Mouse (Mus musculus): ENCODE measurements around the gene Mbtps1. TPM values are rescaled to one million over a fixed set of nuclear protein-coding genes. Genes with fewer than 3 reads are reported as not detected.

The Mbtps1 gene
- polyA plus RNA-seq, 1 experiment from 2014 or later = 139 TPM

GRCm38 (mm10) chr8:119484145-119484896 is 74.2 kb downstream of the Mbtps1 start:
- ATAC-seq (ENCODE audit: low FRiP score, low read depth) = no peak

GRCm38 (mm10) chr8:119478684-119479083 is 79.9 kb downstream of the Mbtps1 start:
- ATAC-seq (ENCODE audit: low FRiP score, low read depth) = no peak

More at GRCm38 (mm10) chr8:119484145-119484896, 74.2 kb downstream of the Mbtps1 start:
- Histone ChIP-seq H3K27me3 (0 out of 2 replicates have a peak, but pooled peaks cover 3% of the 10 kb centered on the region), H3K9ac (no peak overlapping the region), H3K4me3 (no peak overlapping the region), H3K4me2 (replicated peaks) (no peak overlapping the region), H3K27ac (no peak overlapping the region), H3K4me1 (no peaks in the 10 kb centered on the region), H3K9me3 (no peaks in the 10 kb centered on the region), H3K36me3 (no peaks in the 10 kb centered on the region)
- WGBS = 78% methylated on average over 11 of the region's 11 CpGs

GRCm38 (mm10) chr8:119468091-119468490 is 90.4 kb downstream of the Mbtps1 start:
- Histone ChIP-seq H3K9me3 (no peaks in the 10 kb centered on the region), H3K36me3 (no peaks in the 10 kb centered on the region), H3K4me2 (replicated peaks) (no peak overlapping the region), H3K4me1 (peaks cover 16% of the 10 kb centered on the region), H3K27me3 (peaks cover 35% of the 10 kb centered on the region), H3K4me3 (no peak overlapping the region), H3K27ac (no peak overlapping the region), H3K9ac (no peak overlapping the region)
- no peak for ATAC-seq (ENCODE audit: low FRiP score, low read depth)
- 88% methylated on average over 8 of the region's 8 CpGs for WGBS

More at GRCm38 (mm10) chr8:119478684-119479083, 79.9 kb downstream of the Mbtps1 start:
- Histone ChIP-seq H3K4me2 (replicated peaks) (no peak overlapping the region), H3K36me3 (no peaks in the 10 kb centered on the region), H3K9me3 (no peaks in the 10 kb centered on the region), H3K27me3 (0 out of 2 replicates have a peak, but pooled peaks cover 3% of the 10 kb centered on the region), H3K9ac (no peak overlapping the region), H3K27ac (no peak overlapping the region), H3K4me3 (no peak overlapping the region), H3K4me1 (no peaks in the 10 kb centered on the region)
- 14% methylated on average over 5 of the region's 5 CpGs for WGBS

- H3K9ac ChIP-seq = peak overlapping the region; percentile 35; the same call in 1 of the 2 replicates
- H3K27ac ChIP-seq = no peak overlapping the region
- ATAC-seq (ENCODE audit: low FRiP score, low read depth) = no peak
- H3K4me1 ChIP-seq = peaks cover 16% of the 10 kb centered on the region
- H3K9me3 ChIP-seq = no peaks in the 10 kb centered on the region
- H3K4me2 ChIP-seq (replicated peaks) = no peak overlapping the region
- no peak overlapping the region for H3K4me3 ChIP-seq
- WGBS = 72% methylated on average over 10 of the region's 10 CpGs
- H3K36me3 ChIP-seq = no peaks in the 10 kb centered on the region
- peaks cover 35% of the 10 kb centered on the region for H3K27me3 ChIP-seq
Observed at GRCm38 (mm10) chr8:119466794-119467193, 91.7 kb downstream of the Mbtps1 start.

- Histone ChIP-seq H3K36me3 (no peaks in the 10 kb centered on the region), H3K4me1 (peaks cover 16% of the 10 kb centered on the region), H3K9ac (no peak overlapping the region), H3K4me3 (peak overlapping the region; percentile 7; the same call in 1 of the 2 replicates), H3K4me2 (replicated peaks) (peak overlapping the region; percentile 51), H3K27me3 (peaks cover 35% of the 10 kb centered on the region), H3K9me3 (no peaks in the 10 kb centered on the region), H3K27ac (no peak overlapping the region)
- 0 out of 2 replicates have a peak, but pooled peaks have one; percentile 20 for ATAC-seq (ENCODE audit: low FRiP score, low read depth)
- under 1% methylated on average over 18 of the region's 18 CpGs for WGBS
Observed at GRCm38 (mm10) chr8:119466105-119466504, 92.4 kb downstream of the Mbtps1 start.

- H3K36me3 ChIP-seq = no peaks in the 10 kb centered on the region
- no peaks in the 10 kb centered on the region for H3K9me3 ChIP-seq
Observed at GRCm38 (mm10) chr8:119463709-119464108, 94.8 kb downstream of the Mbtps1 start.

GRCm38 (mm10) chr8:119461356-119461755 is 97.2 kb downstream of the Mbtps1 start:
- 58% methylated on average over 9 of the region's 9 CpGs for WGBS
- Histone ChIP-seq H3K4me3 (no peak overlapping the region), H3K9ac (no peak overlapping the region), H3K4me2 (replicated peaks) (no peak overlapping the region), H3K27ac (no peak overlapping the region), H3K4me1 (peaks cover 11% of the 10 kb centered on the region), H3K27me3 (peaks cover 26% of the 10 kb centered on the region), H3K9me3 (no peaks in the 10 kb centered on the region), H3K36me3 (no peaks in the 10 kb centered on the region)
- no peak for ATAC-seq (ENCODE audit: low FRiP score, low read depth)

More at GRCm38 (mm10) chr8:119463709-119464108, 94.8 kb downstream of the Mbtps1 start:
- 67% methylated on average over 7 of the region's 7 CpGs for WGBS
- Histone ChIP-seq H3K27ac (no peak overlapping the region), H3K4me1 (peaks cover 16% of the 10 kb centered on the region), H3K4me2 (replicated peaks) (no peak overlapping the region), H3K4me3 (no peak overlapping the region), H3K27me3 (peaks cover 35% of the 10 kb centered on the region), H3K9ac (no peak overlapping the region)
- no peak for ATAC-seq (ENCODE audit: low FRiP score, low read depth)

- Histone ChIP-seq H3K36me3 (no peaks in the 10 kb centered on the region), H3K27ac (no peak overlapping the region), H3K4me2 (replicated peaks) (no peak overlapping the region), H3K9me3 (no peaks in the 10 kb centered on the region), H3K4me1 (no peaks in the 10 kb centered on the region), H3K9ac (0 out of 2 replicates have a peak overlapping the region, but pooled peaks have one; percentile 26), H3K27me3 (peaks cover 9% of the 10 kb centered on the region), H3K4me3 (no peak overlapping the region)
- ATAC-seq (ENCODE audit: low FRiP score, low read depth) = no peak
- 52% methylated on average over 16 of the region's 16 CpGs for WGBS
Observed at GRCm38 (mm10) chr8:119459724-119460123, 98.8 kb downstream of the Mbtps1 start.

Other genes starting within 250 kb of the Mbtps1 start
- gene Hsbp1, start 214.2 kb downstream of the Mbtps1 start, polyA plus RNA-seq (2015; fragmentation: Nextera tagmentation; extraction: Ambion mirVana) = 344 and 356 TPM in 2 replicates
- 9.6 and 11.4 TPM in 2 replicates for gene Mlycd, start 163.9 kb downstream of the Mbtps1 start, polyA plus RNA-seq (2015; fragmentation: Nextera tagmentation; extraction: Ambion mirVana)
- gene Osgin1, start 124.6 kb downstream of the Mbtps1 start, polyA plus RNA-seq (2015; fragmentation: Nextera tagmentation; extraction: Ambion mirVana) = 0.73 and 0.76 TPM in 2 replicates
- 3.1 and 3.5 TPM in 2 replicates for gene Necab2, start 112.0 kb downstream of the Mbtps1 start, polyA plus RNA-seq (2015; fragmentation: Nextera tagmentation; extraction: Ambion mirVana)
- 0.29 TPM in 1 of 2 replicates, not detected in the other for gene Slc38a8, start 57.0 kb downstream of the Mbtps1 start, polyA plus RNA-seq (2015; fragmentation: Nextera tagmentation; extraction: Ambion mirVana)
- gene Hsdl1, start 16.4 kb upstream of the Mbtps1 start, polyA plus RNA-seq (2015; fragmentation: Nextera tagmentation; extraction: Ambion mirVana) = 31.0 and 32.3 TPM in 2 replicates
- 0.11 TPM in 1 of 2 replicates, not detected in the other for gene Dnaaf1, start 16.5 kb upstream of the Mbtps1 start, polyA plus RNA-seq (2015; fragmentation: Nextera tagmentation; extraction: Ambion mirVana)
- 12.4 and 13.8 TPM in 2 replicates for gene Taf1c, start 46.5 kb upstream of the Mbtps1 start, polyA plus RNA-seq (2015; fragmentation: Nextera tagmentation; extraction: Ambion mirVana)
- 0.19 and 0.38 TPM in 2 replicates for gene Adad2, start 54.0 kb upstream of the Mbtps1 start, polyA plus RNA-seq (2015; fragmentation: Nextera tagmentation; extraction: Ambion mirVana)
- gene Kcng4, start 76.9 kb upstream of the Mbtps1 start, polyA plus RNA-seq (2015; fragmentation: Nextera tagmentation; extraction: Ambion mirVana) = 0.06 TPM in 1 of 2 replicates, not detected in the other
- 0.20 and 0.24 TPM in 2 replicates for gene Wfdc1, start 107.6 kb upstream of the Mbtps1 start, polyA plus RNA-seq (2015; fragmentation: Nextera tagmentation; extraction: Ambion mirVana)
- 2.0 and 2.6 TPM in 2 replicates for gene Atp2c2, start 141.3 kb upstream of the Mbtps1 start, polyA plus RNA-seq (2015; fragmentation: Nextera tagmentation; extraction: Ambion mirVana)
- gene Tldc1, start 219.7 kb upstream of the Mbtps1 start, polyA plus RNA-seq (2015; fragmentation: Nextera tagmentation; extraction: Ambion mirVana) = 10.3 and 10.7 TPM in 2 replicates